Mouse (Mus musculus): ENCODE data around the gene Lrrc15.

Lrrc15 gene

GRCm38 (mm10) chr16:30282844-30283495 lies at the start of gene Lrrc15:
Gene Lrrc15 (minus strand): TSS chr16:30283256.
- no peak for DNase-seq (ENCODE audit: low spot score in 2 of 2)

- DNase-seq (ENCODE audit: low spot score in 2 of 2): no peak
Measured at GRCm38 (mm10) chr16:30314236-30314635, 31.2 kb upstream of the Lrrc15 start.

- DNase-seq (ENCODE audit: low spot score in 2 of 2): no peak
Measured at GRCm38 (mm10) chr16:30310647-30311046, 27.6 kb upstream of the Lrrc15 start, which contains the start of gene Gp5. Gene Gp5 (minus strand): TSS chr16:30310779.

GRCm38 (mm10) chr16:30310171-30310515 lies 27.1 kb upstream of the Lrrc15 start:
- DNase-seq (ENCODE audit: low spot score in 2 of 2): no peak

GRCm38 (mm10) chr16:30309395-30310170 lies 26.5 kb upstream of the Lrrc15 start:
- no peak for DNase-seq (ENCODE audit: low spot score in 2 of 2)

- peak; percentile 23 to 26 for DNase-seq (ENCODE audit: low spot score in 2 of 2)
Measured at GRCm38 (mm10) chr16:30308616-30309394, 25.7 kb upstream of the Lrrc15 start.

- no peak for DNase-seq (ENCODE audit: low spot score in 2 of 2)
Measured at GRCm38 (mm10) chr16:30307961-30308615, 25.0 kb upstream of the Lrrc15 start.

- DNase-seq (ENCODE audit: low spot score in 2 of 2): no peak
Measured at GRCm38 (mm10) chr16:30307306-30307705, 24.2 kb upstream of the Lrrc15 start.

GRCm38 (mm10) chr16:30306102-30306501 lies 23.0 kb upstream of the Lrrc15 start:
- no peak for DNase-seq (ENCODE audit: low spot score in 2 of 2)

- DNase-seq (ENCODE audit: low spot score in 2 of 2): no peak
Measured at GRCm38 (mm10) chr16:30304236-30304635, 21.2 kb upstream of the Lrrc15 start.

- no peak for DNase-seq (ENCODE audit: low spot score in 2 of 2)
Measured at GRCm38 (mm10) chr16:30303411-30303810, 20.4 kb upstream of the Lrrc15 start.

GRCm38 (mm10) chr16:30302686-30303085 lies 19.6 kb upstream of the Lrrc15 start:
- DNase-seq (ENCODE audit: low spot score in 2 of 2): no peak

- DNase-seq (ENCODE audit: low spot score in 2 of 2): no peak
Measured at GRCm38 (mm10) chr16:30299711-30300277, 16.7 kb upstream of the Lrrc15 start.

- DNase-seq (ENCODE audit: low spot score in 2 of 2): no peak
Measured at GRCm38 (mm10) chr16:30297450-30297849, 14.4 kb upstream of the Lrrc15 start.

GRCm38 (mm10) chr16:30296601-30297275 lies 13.7 kb upstream of the Lrrc15 start:
- no peak for DNase-seq (ENCODE audit: low spot score in 2 of 2)

GRCm38 (mm10) chr16:30295106-30295505 lies 12.1 kb upstream of the Lrrc15 start:
- DNase-seq (ENCODE audit: low spot score in 2 of 2): no peak

GRCm38 (mm10) chr16:30290436-30290835 lies 7.4 kb upstream of the Lrrc15 start:
- DNase-seq (ENCODE audit: low spot score in 2 of 2): no peak

GRCm38 (mm10) chr16:30285701-30286100 lies 2.6 kb upstream of the Lrrc15 start:
- no peak for DNase-seq (ENCODE audit: low spot score in 2 of 2)

- DNase-seq (ENCODE audit: low spot score in 2 of 2): peak in 1 of 2 experiments; percentile 21
Measured at GRCm38 (mm10) chr16:30283743-30284337, 784 bp upstream of the Lrrc15 start.

- no peak for DNase-seq (ENCODE audit: low spot score in 2 of 2)
Measured at GRCm38 (mm10) chr16:30280676-30281297, 2.3 kb downstream of the Lrrc15 start.

Data from urinary bladder, postnatal 36 days (tissue).